Mouse (Mus musculus) MEL (cell line): ENCODE measurements around the gene Nemp1. TPM values are rescaled to one million over a fixed set of nuclear protein-coding genes. Genes with fewer than 3 reads are reported as not detected.

Experiments
- DNase-seq: peaks from one replicate; pipeline ENCODE4 v3.0.0; 2011; ENCODE audit warnings: low read depth, low spot score
- H3K27ac ChIP-seq: 2 replicates; pipeline ENCODE4 v1.5.1; 2012; ENCODE audit warnings: low read depth, mild to moderate bottlenecking, control low read depth, low read length, moderate library complexity; ENCODE audit not compliant: control insufficient read depth
- H3K27me3 ChIP-seq, 2 experiments: fragments of 150-350 bp in 1 of 2; sonication (generic) in 1 of 2; 2 replicates each; pipeline ENCODE4 v1.6.1; 2012; ENCODE audit warnings: low read length in 2 of 2, mild to moderate bottlenecking in 2 of 2, improper control_type of control experiment in 1 of 2, moderate library complexity in 1 of 2; ENCODE audit not compliant: insufficient read depth in 2 of 2, control insufficient read depth in 1 of 2
- H3K36me3 ChIP-seq, 2 experiments: 2 replicates each; pipeline ENCODE4 v1.6.1; 2012 to 2014; ENCODE audit warnings: low read length in 2 of 2, improper control_type of control experiment in 1 of 2, inconsistent platforms in 1 of 2, mild to moderate bottlenecking in 1 of 2; ENCODE audit not compliant: insufficient read depth in 2 of 2, control insufficient read depth in 1 of 2
- H3K4me1 ChIP-seq, 2 experiments: fragments of 150-350 bp in 1 of 2; sonication (generic) in 1 of 2; 2 replicates each; pipeline ENCODE4 v1.6.1; 2012; ENCODE audit warnings: low read length in 2 of 2, improper control_type of control experiment in 1 of 2, mild to moderate bottlenecking in 1 of 2; ENCODE audit not compliant: insufficient read depth in 2 of 2, control insufficient read depth in 1 of 2
- H3K4me3 ChIP-seq, 2 experiments: fragments of 150-350 bp in 1 of 2; sonication (generic) in 1 of 2; 2 replicates each; pipeline ENCODE4 v1.5.1; 2012; ENCODE audit warnings: low read depth in 2 of 2, low read length in 2 of 2, mild to moderate bottlenecking in 2 of 2, moderate library complexity in 2 of 2, control low read depth in 1 of 2, improper control_type of control experiment in 1 of 2; ENCODE audit not compliant: control insufficient read depth in 1 of 2, insufficient read depth in 1 of 2
- H3K79me2 ChIP-seq: 2 replicates; pipeline ENCODE4 v1.6.1; 2012; ENCODE audit warnings: mild to moderate bottlenecking, low read length, moderate library complexity; ENCODE audit not compliant: control insufficient read depth, poor library complexity, insufficient read depth
- H3K9ac ChIP-seq: 2 replicates; pipeline ENCODE4 v1.6.1; 2012; ENCODE audit warnings: low read depth, mild to moderate bottlenecking, control low read depth, low read length, moderate library complexity; ENCODE audit not compliant: control insufficient read depth, poor library complexity, severe bottlenecking
- H3K9me3 ChIP-seq: fragments of 150-350 bp; sonication (generic); replicated peaks from 2 replicates; pipeline ENCODE4 v1.6.1; 2012; ENCODE audit warnings: mild to moderate bottlenecking, low read length, improper control_type of control experiment, moderate library complexity; ENCODE audit not compliant: insufficient read depth
- BHLHE40 ChIP-seq: IDR thresholded peaks from 2 replicates; pipeline ENCODE4 v1.6.1; 2012; ENCODE audit warnings: low read depth, mild to moderate bottlenecking, inconsistent platforms, low read length, improper control_type of control experiment, borderline replicate concordance
- CHD1 ChIP-seq: IDR thresholded peaks from 2 replicates; pipeline ENCODE4 v1.6.1; 2012; ENCODE audit warnings: low read depth, mild to moderate bottlenecking, inconsistent platforms, low read length, improper control_type of control experiment
- CHD2 ChIP-seq: IDR thresholded peaks from 2 replicates; pipeline ENCODE4 v1.6.1; 2011; ENCODE audit warnings: low read length, improper control_type of control experiment
- CTCF ChIP-seq, 3 experiments: IDR thresholded peaks in 2 of 3; conservative IDR thresholded peaks in 1 of 3; 2 replicates each; pipeline ENCODE4 v1.5.1; 2011 to 2012; ENCODE audit warnings: low read length in 3 of 3, low read depth in 2 of 3, mild to moderate bottlenecking in 2 of 3, improper control_type of control experiment in 1 of 3, inconsistent platforms in 1 of 3, mixed read lengths in 1 of 3, moderate library complexity in 1 of 3; ENCODE audit not compliant: control insufficient read depth in 1 of 3, insufficient read depth in 1 of 3, poor library complexity in 1 of 3, severe bottlenecking in 1 of 3
- ELF1 ChIP-seq: IDR thresholded peaks from 2 replicates; pipeline ENCODE4 v1.6.1; 2014; ENCODE audit warnings: low read depth, mild to moderate bottlenecking, inconsistent platforms, low read length, improper control_type of control experiment, moderate library complexity
- EP300 ChIP-seq, 2 experiments: IDR thresholded peaks; 2 replicates each; pipeline ENCODE4 v1.6.1; 2011; ENCODE audit warnings: improper control_type of control experiment in 2 of 2, low read length in 2 of 2, low read depth in 1 of 2, mild to moderate bottlenecking in 1 of 2
- KAT2A ChIP-seq: conservative IDR thresholded peaks from 2 replicates; pipeline ENCODE4 v1.6.1; 2012; ENCODE audit warnings: low read depth, low read length, improper control_type of control experiment, inconsistent platforms
- MAFK ChIP-seq: IDR thresholded peaks from 2 replicates; pipeline ENCODE4 v1.6.1; 2011; ENCODE audit warnings: low read depth, mild to moderate bottlenecking, low read length, improper control_type of control experiment, borderline replicate concordance
- MAX ChIP-seq: IDR thresholded peaks from 2 replicates; pipeline ENCODE4 v1.6.1; 2011; ENCODE audit warnings: low read length, improper control_type of control experiment
- MAZ ChIP-seq: IDR thresholded peaks from 2 replicates; pipeline ENCODE4 v1.6.1; 2012; ENCODE audit warnings: low read depth, mild to moderate bottlenecking, inconsistent platforms, low read length, improper control_type of control experiment
- MEF2A ChIP-seq: IDR thresholded peaks from 2 replicates; pipeline ENCODE4 v1.6.1; 2014; ENCODE audit warnings: low read depth, mild to moderate bottlenecking, inconsistent platforms, low read length, improper control_type of control experiment; ENCODE audit not compliant: poor library complexity, insufficient replicate concordance, severe bottlenecking; ENCODE audit errors: extremely low read depth
- MYB ChIP-seq: IDR thresholded peaks from 2 replicates; pipeline ENCODE4 v1.6.1; 2011; ENCODE audit warnings: mild to moderate bottlenecking, low read depth, low read length, improper control_type of control experiment
- NELFE ChIP-seq: IDR thresholded peaks from 2 replicates; pipeline ENCODE4 v1.6.1; 2011; ENCODE audit warnings: low read depth, low read length, improper control_type of control experiment
- NRF1 ChIP-seq: IDR thresholded peaks from 2 replicates; pipeline ENCODE4 v1.6.1; 2014; ENCODE audit warnings: low read depth, mild to moderate bottlenecking, inconsistent platforms, low read length, improper control_type of control experiment, moderate library complexity; ENCODE audit not compliant: poor library complexity, insufficient read depth, severe bottlenecking
- POLR2A ChIP-seq, 2 experiments: IDR thresholded peaks; 2 replicates each; pipeline ENCODE4 v1.6.1; 2011 to 2012; ENCODE audit warnings: low read length in 2 of 2, mild to moderate bottlenecking in 2 of 2, control low read depth in 1 of 2, improper control_type of control experiment in 1 of 2, low read depth in 1 of 2, moderate library complexity in 1 of 2; ENCODE audit not compliant: control insufficient read depth in 1 of 2, insufficient read depth in 1 of 2, poor library complexity in 1 of 2
- POLR2AphosphoS2 ChIP-seq: IDR thresholded peaks from 2 replicates; pipeline ENCODE4 v1.6.1; 2011; ENCODE audit warnings: low read length, improper control_type of control experiment
- RAD21 ChIP-seq: IDR thresholded peaks from 2 replicates; pipeline ENCODE4 v1.6.1; 2011; ENCODE audit warnings: mild to moderate bottlenecking, low read depth, low read length, improper control_type of control experiment
- RCOR1 ChIP-seq: IDR thresholded peaks from 2 replicates; pipeline ENCODE4 v1.6.1; 2012; ENCODE audit warnings: low read depth, mild to moderate bottlenecking, inconsistent platforms, low read length, improper control_type of control experiment
- SMC3 ChIP-seq: IDR thresholded peaks from 2 replicates; pipeline ENCODE4 v1.6.1; 2011; ENCODE audit warnings: low read depth, low read length, improper control_type of control experiment
- TAL1 ChIP-seq: IDR thresholded peaks from 2 replicates; pipeline ENCODE4 v1.6.1; 2012; ENCODE audit warnings: mild to moderate bottlenecking, inconsistent platforms, low read length, moderate library complexity, mixed read lengths
- TCF12 ChIP-seq: IDR thresholded peaks from 2 replicates; pipeline ENCODE4 v1.6.1; 2014; ENCODE audit warnings: low read depth, mild to moderate bottlenecking, inconsistent platforms, low read length, improper control_type of control experiment, moderate library complexity
- USF1 ChIP-seq: IDR thresholded peaks from 2 replicates; pipeline ENCODE4 v1.6.1; 2014; ENCODE audit warnings: low read depth, mild to moderate bottlenecking, inconsistent platforms, low read length, improper control_type of control experiment, moderate library complexity
- USF2 ChIP-seq, 2 experiments: IDR thresholded peaks; 2 replicates each; pipeline ENCODE4 v1.6.1; 2011 to 2012; ENCODE audit warnings: improper control_type of control experiment in 2 of 2, low read length in 2 of 2, borderline replicate concordance in 1 of 2, inconsistent platforms in 1 of 2, low read depth in 1 of 2, mild to moderate bottlenecking in 1 of 2; ENCODE audit not compliant: insufficient read depth in 1 of 2
- ZC3H11A ChIP-seq: IDR thresholded peaks from 2 replicates; pipeline ENCODE4 v1.6.1; 2012; ENCODE audit warnings: low read depth, mild to moderate bottlenecking, inconsistent platforms, low read length, improper control_type of control experiment
- ZKSCAN1 ChIP-seq: IDR thresholded peaks from 2 replicates; pipeline ENCODE4 v1.6.1; 2012; ENCODE audit warnings: low read depth, mild to moderate bottlenecking, inconsistent platforms, low read length, improper control_type of control experiment, moderate library complexity
- ZMIZ1 ChIP-seq: IDR thresholded peaks from 2 replicates; pipeline ENCODE4 v1.6.1; 2012; ENCODE audit warnings: low read depth, mild to moderate bottlenecking, inconsistent platforms, low read length, improper control_type of control experiment, moderate library complexity
- polyA plus RNA-seq, 2 experiments: library from polyadenylated mRNA; stranded (reverse) in 1 of 2; unstranded in 1 of 2; fragments of >175 nt in 1 of 2; fragments of >200 nt in 1 of 2; gene quantifications; 2 replicates each; pipeline versions ENCODE4 v1.2.1 to v1.2.4; 2012; ENCODE audit warnings: low replicate concordance in 2 of 2, low read depth in 1 of 2; ENCODE audit not compliant: insufficient read length in 2 of 2, insufficient read depth in 1 of 2, missing spikeins in 1 of 2
- total RNA-seq: library from RNA; depleted of rRNA; stranded (reverse); fragments of 300-350 nt; gene quantifications from 2 replicates; pipeline ENCODE4 v1.2.3, GENCODE M21; 2012

The Nemp1 gene
- total and polyA plus RNA-seq, 3 experiments, result 12.1 to 13.9 TPM; not detected in 1

DNA sequence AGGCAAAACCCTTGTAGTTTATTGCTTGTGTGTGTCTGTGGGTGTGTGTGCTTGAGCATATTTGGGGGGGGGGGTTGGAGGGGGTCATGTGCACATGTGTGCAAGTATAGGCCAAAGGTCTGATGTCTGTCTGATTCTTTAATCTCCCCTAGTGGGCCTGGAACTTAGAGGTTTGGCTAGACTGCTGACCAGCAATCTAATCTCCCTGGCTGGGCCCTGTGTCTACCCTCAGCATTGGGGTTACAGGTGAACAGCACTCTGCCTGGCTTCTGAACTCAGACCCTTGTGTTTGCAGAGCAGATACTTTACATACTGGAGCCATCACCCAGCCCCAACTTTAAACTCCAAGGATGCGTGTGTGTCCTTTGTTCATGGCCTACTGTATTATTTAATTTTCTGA, 12.5 kb downstream of the Nemp1 start:
- peaks cover 7% of the 10 kb centered on the region for H3K79me2 ChIP-seq
- H3K27ac ChIP-seq, result no peak overlapping the region
- no peak for TF ChIP-seq ELF1
- no peak for TF ChIP-seq MAX
- no peak for TF ChIP-seq RAD21
- TF ChIP-seq TCF12, result no peak
- TF ChIP-seq NRF1, result no peak
- no peak for TF ChIP-seq CHD2
- no peak for TF ChIP-seq USF1
- no peak for TF ChIP-seq ZMIZ1
- TF ChIP-seq KAT2A, result no peak
- no peak for TF ChIP-seq USF2 (IDR thresholded peaks at IDR 0.05; ENCODE audit: borderline replicate concordance in 1 of 2, insufficient read depth in 1 of 2, low read depth in 1 of 2, low read length in 2 of 2)
- TF ChIP-seq MAFK, result no peak
- no peak for TF ChIP-seq ZC3H11A
- no peak overlapping the region for H3K4me3 ChIP-seq
- H3K4me1 ChIP-seq, result no peaks in the 10 kb centered on the region; a peak in 1 of 4 replicates
- H3K36me3 ChIP-seq, result no peaks in the 10 kb centered on the region
- no peaks in the 10 kb centered on the region for H3K9me3 ChIP-seq
- H3K9ac ChIP-seq, result no peak overlapping the region
- DNase-seq, result no peak
- no peaks in the 10 kb centered on the region for H3K27me3 ChIP-seq

- no peaks in the 10 kb centered on the region; a peak in 1 of 4 replicates for H3K4me1 ChIP-seq
- no peaks in the 10 kb centered on the region for H3K27me3 ChIP-seq
- H3K79me2 ChIP-seq, result peaks cover 7% of the 10 kb centered on the region
- TF ChIP-seq ZKSCAN1, result no peak
- no peak for TF ChIP-seq ZC3H11A
- TF ChIP-seq CTCF (IDR thresholded peaks at IDR 0.05 in 2 of 3, conservative IDR thresholded peaks at IDR 0.05 in 1 of 3; ENCODE audit: control insufficient read depth in 1 of 3, insufficient read depth in 1 of 3, low read depth in 2 of 3, low read length in 3 of 3, poor library complexity in 1 of 3, severe bottlenecking in 1 of 3), result no peak
- no peak for TF ChIP-seq ZMIZ1
- no peak for TF ChIP-seq MYB
- H3K27ac ChIP-seq, result no peak overlapping the region
- no peak overlapping the region for H3K9ac ChIP-seq
- no peak overlapping the region for H3K4me3 ChIP-seq
- H3K9me3 ChIP-seq, result no peaks in the 10 kb centered on the region
- DNase-seq, result no peak
- H3K36me3 ChIP-seq, result no peaks in the 10 kb centered on the region
Observed at GRCm38 (mm10) chr10:127679881-127680280, 13.2 kb downstream of the Nemp1 start.

DNA sequence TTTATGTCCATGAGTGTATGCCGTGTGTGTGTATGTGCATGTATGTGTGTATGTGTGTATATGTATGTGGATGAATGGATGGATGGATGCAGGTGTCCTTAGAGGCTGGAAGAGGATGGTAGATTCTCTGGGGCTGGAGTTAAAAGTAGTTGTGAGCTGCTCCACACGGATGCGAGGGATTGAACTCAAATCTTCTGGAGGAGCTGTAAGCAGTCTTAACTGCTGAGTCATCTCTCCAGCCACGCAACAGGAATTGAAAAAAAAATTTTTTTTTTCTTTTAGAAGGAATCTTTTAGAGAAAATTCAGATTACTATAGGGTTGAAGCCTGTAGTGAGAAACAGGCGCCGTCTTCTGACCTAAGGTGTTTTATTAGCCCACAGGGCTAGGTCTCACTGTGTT, 16.2 kb downstream of the Nemp1 start:
- peaks cover 4% of the 10 kb centered on the region; the same call in 1 of the 2 replicates for H3K79me2 ChIP-seq
- H3K4me3 ChIP-seq, result no peak overlapping the region
- no peaks in the 10 kb centered on the region; a peak in 1 of 4 replicates for H3K36me3 ChIP-seq
- no peaks in the 10 kb centered on the region for H3K9me3 ChIP-seq
- no peak for DNase-seq
- no peak overlapping the region for H3K27ac ChIP-seq
- no peaks in the 10 kb centered on the region for H3K27me3 ChIP-seq
- no peaks in the 10 kb centered on the region for H3K4me1 ChIP-seq
- no peak overlapping the region for H3K9ac ChIP-seq
- no peak for TF ChIP-seq MAZ
- no peak for TF ChIP-seq USF2 (IDR thresholded peaks at IDR 0.05; ENCODE audit: borderline replicate concordance in 1 of 2, insufficient read depth in 1 of 2, low read depth in 1 of 2, low read length in 2 of 2)
- TF ChIP-seq ZMIZ1, result no peak
- no peak for TF ChIP-seq ELF1
- no peak for TF ChIP-seq EP300 (IDR thresholded peaks at IDR 0.05; ENCODE audit: low read depth in 1 of 2, low read length in 2 of 2)
- TF ChIP-seq POLR2A (IDR thresholded peaks at IDR 0.05; ENCODE audit: control insufficient read depth in 1 of 2, insufficient read depth in 1 of 2, low read depth in 1 of 2, low read length in 2 of 2, poor library complexity in 1 of 2), result no peak
- no peak for TF ChIP-seq TAL1
- TF ChIP-seq CHD2, result no peak
- TF ChIP-seq POLR2AphosphoS2, result no peak
- TF ChIP-seq CHD1, result no peak
- no peak for TF ChIP-seq BHLHE40
- no peak for TF ChIP-seq ZC3H11A
- no peak for TF ChIP-seq SMC3
- no peak for TF ChIP-seq MEF2A
- no peak for TF ChIP-seq RCOR1
- no peak for TF ChIP-seq KAT2A
- no peak for TF ChIP-seq NELFE
